Mouse (Mus musculus) T-helper 17 cell (primary cell): ENCODE data around the gene Hunk.

Source experiments
- in situ Hi-C, 2 experiments: fragments of 300-600 bp; cut with MboI, MseI; formaldehyde crosslinking; loops; 1 replicate in 1 of 2; 2 replicates in 1 of 2; pipeline ENCODE4 v1.15.1; 2025; ENCODE audit warnings: high pct_unique_total_duplicates in 2 of 2

The Hunk gene

DNA sequence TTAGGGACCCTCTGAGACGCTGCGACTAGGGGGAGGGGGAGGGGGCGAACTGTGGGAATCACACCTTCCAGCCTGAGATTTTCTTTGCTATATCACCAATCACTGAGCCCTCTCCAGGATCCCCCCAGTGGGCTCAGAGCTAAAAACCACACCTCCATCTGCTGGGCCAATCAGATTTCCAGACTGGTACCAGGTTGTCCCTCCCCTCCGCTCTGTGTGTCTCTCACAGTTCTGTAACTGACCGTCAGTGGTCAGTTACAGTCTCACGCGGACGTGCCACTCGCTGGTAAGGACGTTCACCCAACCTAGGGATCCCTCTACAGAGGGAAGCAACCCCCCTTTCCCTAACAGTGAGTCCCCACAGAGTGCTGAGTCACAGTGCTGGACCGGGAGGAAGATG, 111.1 kb downstream of the Hunk start:
- in situ Hi-C loops = no loop called here

DNA sequence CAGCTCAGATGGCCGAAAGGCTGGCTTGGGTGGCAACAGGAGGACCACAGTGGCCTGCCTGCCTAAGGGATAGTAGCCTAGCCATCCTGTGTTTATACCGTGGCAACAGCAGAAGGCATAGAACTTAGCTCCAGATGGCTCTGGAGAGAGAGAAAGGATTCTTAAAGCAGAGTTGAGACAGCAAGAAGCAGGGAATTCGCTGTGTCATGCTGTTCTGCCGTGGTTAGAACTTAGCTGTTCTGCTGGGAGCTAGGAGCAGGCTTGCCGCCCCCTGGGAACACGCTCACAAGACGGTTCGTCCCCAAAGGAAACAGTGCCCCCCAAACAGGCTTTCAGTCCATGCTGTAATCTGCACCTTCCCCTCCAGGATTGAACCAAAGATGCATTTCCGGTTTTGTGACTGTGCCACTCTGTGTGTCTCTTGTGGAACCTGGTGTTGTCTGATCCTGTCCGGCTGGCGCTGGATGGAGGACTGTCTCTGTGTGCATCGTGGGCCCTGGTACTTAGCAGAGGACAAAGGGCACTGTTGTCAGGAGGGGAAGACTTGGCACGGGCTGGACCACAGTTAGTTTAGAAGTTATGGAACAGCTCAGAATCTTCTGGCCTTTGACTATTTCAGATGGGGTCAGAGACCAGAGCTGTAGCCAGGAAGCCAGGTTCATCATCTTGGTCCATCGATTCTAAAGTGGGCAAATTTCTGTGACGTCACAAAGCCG, 112.1 kb downstream of the Hunk start:
- in situ Hi-C loops = no loop called here

GRCm38 (mm10) chr16:90500809-90501208, 115.0 kb downstream of the Hunk start:
- in situ Hi-C loops = no loop called here

DNA sequence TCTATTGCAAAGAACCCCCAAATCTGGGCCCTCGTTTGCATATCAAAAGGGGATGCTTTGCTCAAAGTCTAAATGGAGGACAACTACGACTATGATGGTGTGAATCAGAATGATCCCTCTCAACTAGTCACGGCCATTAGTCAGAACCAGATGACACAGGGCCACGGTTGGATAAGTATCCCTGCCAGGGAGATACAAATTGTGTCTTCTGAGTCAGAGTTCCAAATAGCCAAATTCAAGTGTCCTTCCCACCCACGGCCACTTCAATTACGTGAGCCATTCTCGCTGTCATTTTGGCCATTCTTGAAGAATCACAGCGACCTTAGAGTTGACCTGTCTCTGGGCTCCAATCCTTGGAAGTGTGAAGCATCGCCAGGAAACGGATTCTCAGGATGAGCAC, 119.4 kb downstream of the Hunk start:
- in situ Hi-C loops = no loop called here

DNA sequence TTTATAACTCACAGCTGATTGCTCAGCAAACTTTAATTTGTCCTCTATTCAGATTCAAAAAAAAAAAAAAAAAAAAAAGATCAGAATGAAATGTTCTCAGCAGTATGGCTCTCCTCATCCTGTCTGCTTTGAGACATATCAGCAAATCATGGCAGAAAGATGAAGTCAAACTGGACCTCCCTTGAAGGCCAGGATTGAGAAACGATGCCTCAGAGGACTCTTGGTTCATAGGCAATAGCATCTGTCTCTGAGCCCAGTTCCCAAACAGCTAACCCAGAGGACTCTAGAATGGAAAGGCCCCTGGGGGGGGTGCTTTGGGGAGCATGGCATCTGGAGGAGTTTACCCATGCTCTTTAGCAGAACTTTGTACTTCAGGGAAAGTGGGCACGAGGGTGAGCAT, 119.9 kb downstream of the Hunk start:
- in situ Hi-C loops = no loop called here

DNA sequence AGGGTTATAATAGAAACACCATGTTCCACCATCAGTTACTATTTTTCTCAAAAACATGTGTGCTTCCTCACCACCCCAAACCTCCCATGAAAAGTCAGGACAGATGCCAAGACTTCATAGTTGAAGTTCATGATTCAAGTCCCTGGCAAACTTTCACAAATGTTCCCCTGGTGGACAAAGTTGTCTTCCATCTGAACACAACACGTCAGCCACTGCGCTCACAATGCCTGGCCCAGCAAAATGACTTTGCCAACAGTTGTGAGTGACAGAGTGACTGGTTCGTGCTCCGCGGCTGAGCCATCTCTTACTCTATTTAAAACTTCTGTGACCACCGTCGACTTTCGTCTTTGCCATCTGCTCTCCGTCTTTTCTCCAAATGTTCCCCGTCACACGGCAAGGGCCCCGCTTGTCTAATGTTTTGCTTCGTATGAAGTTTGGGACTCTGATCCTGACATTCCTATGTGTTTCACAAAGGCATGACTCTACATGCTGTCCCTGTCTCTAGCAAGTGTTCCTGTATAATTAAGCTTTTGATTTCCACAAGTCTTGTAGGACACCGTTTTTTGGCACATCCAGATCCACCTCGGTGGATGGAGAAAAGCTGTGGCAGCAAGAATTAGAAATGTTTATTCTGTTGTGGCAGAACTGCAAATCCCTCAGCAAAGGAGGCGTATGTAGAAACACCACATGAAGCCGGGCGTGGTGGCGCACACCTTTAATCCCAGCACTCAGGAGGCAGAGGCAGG, 125.9 kb downstream of the Hunk start:
- in situ Hi-C loops = no loop called here

DNA sequence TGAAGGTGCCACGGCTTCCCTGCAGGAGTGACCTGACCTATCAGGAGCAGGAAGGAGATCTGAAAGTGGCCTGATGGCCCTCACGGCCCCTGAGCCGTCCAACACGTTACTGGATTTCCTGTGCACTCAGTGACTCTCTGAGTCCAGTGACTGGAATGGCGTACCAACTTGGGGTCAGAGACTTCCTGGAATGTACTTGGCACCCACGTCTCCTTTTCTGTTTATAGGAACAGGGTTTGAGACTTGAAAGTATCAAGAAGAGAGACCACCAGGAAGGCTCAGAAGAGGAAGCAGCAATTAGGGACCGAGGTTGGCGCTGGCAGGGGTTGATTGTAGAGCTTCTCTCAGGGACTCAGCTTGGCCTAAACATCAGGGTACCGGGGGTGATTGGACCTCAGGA, 131.2 kb downstream of the Hunk start:
- in situ Hi-C loops = no loop called here

GRCm38 (mm10) chr16:90518232-90518631, 132.4 kb downstream of the Hunk start:
- in situ Hi-C loops = no loop called here

GRCm38 (mm10) chr16:90518732-90519295, 133.0 kb downstream of the Hunk start:
- in situ Hi-C loops = no loop called here

- in situ Hi-C loops = no loop called here
These were observed 135.6 kb downstream of the Hunk start for GRCm38 (mm10) chr16:90521191-90521950.

GRCm38 (mm10) chr16:90521951-90522255, 136.1 kb downstream of the Hunk start:
- in situ Hi-C loops = no loop called here

GRCm38 (mm10) chr16:90522575-90522974, 136.8 kb downstream of the Hunk start:
- in situ Hi-C loops = no loop called here

DNA sequence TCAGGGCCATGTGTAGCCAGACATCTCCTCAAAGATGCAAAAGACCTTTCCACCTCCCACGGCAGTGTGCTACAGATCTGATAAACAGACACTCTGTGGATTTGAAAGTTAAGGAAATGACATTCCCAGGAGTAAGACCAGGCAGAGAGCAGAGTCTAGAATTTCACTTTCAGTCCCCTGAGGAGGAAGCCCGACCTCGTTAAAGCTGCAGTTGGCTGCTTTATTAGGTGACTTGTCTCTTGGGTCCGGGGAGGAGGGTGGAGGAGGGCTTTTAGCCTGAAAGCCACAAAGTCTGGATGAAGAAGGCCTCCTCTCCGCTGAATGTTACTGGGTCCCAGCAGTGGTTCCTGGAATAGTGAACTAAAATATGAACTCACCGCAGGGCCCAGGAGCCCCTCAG, 137.6 kb downstream of the Hunk start:
- in situ Hi-C loops = no loop called here

DNA sequence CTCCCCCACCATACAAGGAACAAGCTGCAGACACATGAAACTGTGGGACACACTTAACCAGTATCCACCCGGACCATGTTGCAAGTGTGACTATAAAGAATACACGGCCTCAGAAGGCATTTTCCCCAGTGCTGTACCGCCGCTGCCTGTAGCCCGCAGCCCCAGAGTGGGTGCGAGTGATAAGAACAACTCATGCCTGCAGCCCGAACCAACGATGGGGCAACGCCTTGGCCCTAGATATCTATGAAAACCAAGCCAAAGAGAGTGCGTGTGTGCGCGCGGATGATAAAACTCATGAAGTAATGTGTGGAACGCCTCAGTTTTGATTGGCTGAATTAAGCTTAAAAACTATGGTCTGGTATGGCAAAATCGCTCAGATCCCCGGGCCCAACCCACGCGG, 138.1 kb downstream of the Hunk start:
- in situ Hi-C loops = no loop called here

- in situ Hi-C loops = no loop called here
These were observed 138.6 kb downstream of the Hunk start for GRCm38 (mm10) chr16:90524393-90524792.

DNA sequence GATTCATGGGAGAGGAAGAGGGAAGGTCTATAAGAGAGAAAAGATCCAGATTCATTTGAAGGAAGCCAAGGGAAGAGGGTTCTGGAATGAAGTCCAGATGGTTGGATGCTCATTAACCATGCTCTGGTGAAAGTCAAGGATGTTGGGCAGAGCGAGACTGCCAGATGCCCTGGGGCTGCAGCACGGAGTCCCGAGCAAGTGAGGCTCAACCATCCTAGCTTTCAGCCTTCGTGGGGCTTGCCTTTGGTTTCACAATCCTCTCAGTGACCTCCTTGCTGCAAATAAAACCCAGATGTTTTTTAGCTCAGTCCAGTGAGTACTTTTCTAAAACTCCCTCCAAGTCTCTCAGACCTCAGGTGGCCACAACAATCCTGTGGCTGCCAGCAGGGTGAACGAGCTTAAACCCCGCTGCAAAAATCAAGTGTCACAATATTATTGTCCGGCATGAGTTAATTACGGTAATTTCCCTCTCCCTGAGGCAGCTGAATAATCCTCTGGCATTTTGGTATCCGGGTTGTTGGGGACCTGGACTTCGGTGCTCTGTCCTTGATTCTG, 147.4 kb downstream of the Hunk start:
- in situ Hi-C loops = no loop called here

DNA sequence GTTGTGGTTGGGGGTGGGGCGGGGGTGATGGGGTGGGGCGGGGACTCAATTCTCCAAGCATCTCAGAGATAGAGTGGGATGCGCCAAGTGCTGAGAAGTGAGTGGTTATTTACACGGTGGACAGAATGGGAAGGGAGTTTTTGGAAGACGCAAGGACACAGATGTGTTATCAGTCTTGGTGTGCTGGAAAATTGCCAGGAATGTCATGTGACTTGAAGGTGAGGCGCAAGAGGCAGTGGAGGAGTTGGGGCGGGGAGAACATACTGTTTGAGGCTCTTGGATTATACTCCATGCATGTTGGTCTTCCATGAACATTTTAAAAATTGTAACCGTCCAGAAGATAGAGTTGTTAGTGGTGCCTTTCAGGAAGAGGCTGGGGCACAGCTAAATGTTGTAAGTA, 148.8 kb downstream of the Hunk start:
- in situ Hi-C loops = no loop called here

- in situ Hi-C loops = no loop called here
These were observed 153.1 kb downstream of the Hunk start for GRCm38 (mm10) chr16:90538926-90539325.

DNA sequence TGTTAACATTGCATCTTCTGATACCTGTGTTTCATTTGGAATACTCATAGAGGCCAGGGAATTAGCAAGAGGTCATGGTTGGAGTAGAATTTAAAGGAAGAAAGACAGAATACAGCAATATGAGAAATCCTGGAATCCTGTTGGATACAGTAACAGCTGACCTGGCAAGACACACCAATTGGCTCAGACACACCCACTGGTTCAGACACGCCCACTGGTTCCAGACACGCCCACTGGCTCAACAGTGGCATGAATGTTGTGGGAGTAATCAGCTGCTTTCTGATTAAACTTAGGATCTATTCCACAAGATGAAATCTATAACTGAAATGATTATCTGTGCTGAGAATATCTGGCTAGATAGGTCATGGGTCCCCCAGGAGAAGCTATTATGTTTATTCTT, 155.4 kb downstream of the Hunk start:
- in situ Hi-C loops = no loop called here

- in situ Hi-C loops = no loop called here
These were observed 156.6 kb downstream of the Hunk start for GRCm38 (mm10) chr16:90542383-90542782.

DNA sequence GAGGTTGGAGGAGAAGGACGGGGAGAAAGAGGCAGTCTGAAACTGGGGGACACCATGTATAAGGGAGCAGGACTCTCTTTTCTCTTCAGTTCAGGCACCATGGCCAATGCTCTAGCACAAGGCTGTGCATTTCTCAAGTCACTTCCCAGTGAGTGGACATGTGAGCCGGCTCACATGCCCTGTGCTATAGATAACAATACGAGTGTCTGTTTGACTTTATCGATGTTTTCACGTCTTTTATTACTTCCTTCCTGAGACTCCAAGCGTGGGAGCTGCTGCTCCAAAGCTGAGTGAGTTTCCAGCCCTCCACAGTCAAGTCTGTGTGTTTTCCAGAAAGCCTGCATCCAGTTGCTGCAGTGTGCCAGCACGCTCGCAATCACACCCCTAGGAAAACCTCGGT, 158.4 kb downstream of the Hunk start:
- in situ Hi-C loops = no loop called here

DNA sequence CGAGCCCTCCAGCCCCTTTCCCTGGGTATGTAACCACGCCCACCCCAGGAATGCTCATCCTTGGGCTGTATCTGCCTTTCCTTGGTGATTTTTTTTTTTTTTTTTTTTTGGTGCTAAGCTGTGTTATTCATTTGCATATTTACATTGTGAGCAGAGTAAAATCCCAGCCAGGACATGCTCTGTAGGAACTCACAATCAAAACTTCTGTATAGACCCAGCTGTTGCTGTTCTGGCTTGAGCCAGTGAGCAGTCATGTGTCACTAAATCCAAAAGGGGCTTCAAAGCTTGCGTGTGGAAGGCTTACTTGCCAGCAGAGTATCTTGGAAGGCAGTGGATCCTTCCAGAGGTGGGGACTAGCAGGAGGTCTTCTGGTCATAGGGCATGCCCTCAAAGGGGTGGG, 159.7 kb downstream of the Hunk start:
- in situ Hi-C loops = no loop called here
